Mouse (Mus musculus) adrenal gland, postnatal 25 days (tissue): Measurements from ENCODE around the gene Chac1. TPM values are rescaled to one million over a fixed set of nuclear protein-coding genes. Genes with fewer than 3 reads are reported as not detected.

ENCODE experiments used
- DNase-seq: peaks from one replicate; pipeline ENCODE4 v3.0.0; 2021; ENCODE audit warnings: mixed read lengths
- long read RNA-seq: library from polyadenylated mRNA; stranded (forward); transcript quantifications from one replicate; pipeline ENCODE4 v2.0.0, GENCODE M21; 2021
- total RNA-seq: library from RNA; stranded (reverse); gene quantifications from 2 replicates; pipeline ENCODE4 v1.2.3, GENCODE M21; 2021

Chac1 gene
- total RNA-seq, result 5.0 and 10.2 TPM in 2 replicates
- long read RNA-seq, partial matches to known transcripts, result 0 of 3 reads
- long read RNA-seq, other reads (novel, unspliced or antisense), result 1 of 3 reads

- peak; percentile 95 for DNase-seq
Observed at GRCm38 (mm10) chr2:119350555-119351486, at the start of gene Chac1. TSS of gene Chac1 (plus strand) at chr2:119351229.

- peak; percentile 51 for DNase-seq
Observed at GRCm38 (mm10) chr2:119302876-119303275, 48.2 kb upstream of the Chac1 start.

- no peak for DNase-seq
Observed at GRCm38 (mm10) chr2:119304391-119304790, 46.6 kb upstream of the Chac1 start.

GRCm38 (mm10) chr2:119304798-119305208 lies 46.2 kb upstream of the Chac1 start:
- DNase-seq, result peak; percentile 41

- DNase-seq, result peak; percentile 46
Observed at GRCm38 (mm10) chr2:119311544-119311943, 39.5 kb upstream of the Chac1 start.

- no peak for DNase-seq
Observed at GRCm38 (mm10) chr2:119312380-119312958, 38.6 kb upstream of the Chac1 start.

GRCm38 (mm10) chr2:119313780-119314479 lies 37.1 kb upstream of the Chac1 start:
- DNase-seq, result no peak

GRCm38 (mm10) chr2:119314742-119315310 lies 36.2 kb upstream of the Chac1 start:
- DNase-seq, result no peak

GRCm38 (mm10) chr2:119318043-119318710 lies 32.9 kb upstream of the Chac1 start:
- no peak for DNase-seq

GRCm38 (mm10) chr2:119320571-119320970 lies 30.5 kb upstream of the Chac1 start:
- DNase-seq, result no peak

GRCm38 (mm10) chr2:119321771-119322586 lies 29.1 kb upstream of the Chac1 start:
- DNase-seq, result no peak

GRCm38 (mm10) chr2:119322587-119323300 lies 28.3 kb upstream of the Chac1 start:
- no peak for DNase-seq

- DNase-seq, result no peak
Observed at GRCm38 (mm10) chr2:119323866-119324575, 27.0 kb upstream of the Chac1 start.

- DNase-seq, result no peak
Observed at GRCm38 (mm10) chr2:119324576-119325318, 26.3 kb upstream of the Chac1 start.

GRCm38 (mm10) chr2:119325568-119326143 lies 25.4 kb upstream of the Chac1 start, which contains the start of gene Dll4:
TSS of gene Dll4 (plus strand) at chr2:119325784.
- DNase-seq, result peak; percentile 56

- no peak for DNase-seq
Observed at GRCm38 (mm10) chr2:119326161-119327101, 24.6 kb upstream of the Chac1 start.

GRCm38 (mm10) chr2:119327102-119327480 lies 23.9 kb upstream of the Chac1 start:
- DNase-seq, result peak; percentile 58
